Mouse (Mus musculus) c-Kit-positive CD71-positive TER-119-positive erythroid progenitor cells, embryonic 14.5 days (primary cell): ENCODE data around the gene Foxo3.

Experiments
- DNase-seq: peaks from one replicate; pipeline ENCODE4 v3.0.0-alpha.2; 2013; ENCODE audit warnings: low spot score

Foxo3 gene

DNA sequence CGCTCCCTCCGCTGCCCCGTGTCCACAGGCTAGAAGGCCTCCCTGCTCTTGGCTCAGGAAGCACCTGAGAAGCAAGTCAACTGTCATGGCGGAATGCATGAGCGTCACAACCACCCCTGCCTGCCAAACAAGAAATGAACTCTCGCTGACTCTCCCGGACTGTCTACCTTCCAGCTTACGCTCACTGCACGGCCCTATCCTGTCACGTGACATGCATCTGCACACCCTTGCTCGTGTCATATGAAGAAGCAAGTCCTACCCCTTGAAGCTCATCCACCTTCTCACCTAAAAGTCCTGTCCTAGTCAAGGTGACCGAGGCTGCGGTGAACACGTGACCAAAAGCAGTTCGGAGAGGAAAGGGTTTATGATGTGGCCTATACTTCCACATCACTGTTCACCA, 50.4 kb downstream of the Foxo3 start:
- DNase-seq, result no peak

DNA sequence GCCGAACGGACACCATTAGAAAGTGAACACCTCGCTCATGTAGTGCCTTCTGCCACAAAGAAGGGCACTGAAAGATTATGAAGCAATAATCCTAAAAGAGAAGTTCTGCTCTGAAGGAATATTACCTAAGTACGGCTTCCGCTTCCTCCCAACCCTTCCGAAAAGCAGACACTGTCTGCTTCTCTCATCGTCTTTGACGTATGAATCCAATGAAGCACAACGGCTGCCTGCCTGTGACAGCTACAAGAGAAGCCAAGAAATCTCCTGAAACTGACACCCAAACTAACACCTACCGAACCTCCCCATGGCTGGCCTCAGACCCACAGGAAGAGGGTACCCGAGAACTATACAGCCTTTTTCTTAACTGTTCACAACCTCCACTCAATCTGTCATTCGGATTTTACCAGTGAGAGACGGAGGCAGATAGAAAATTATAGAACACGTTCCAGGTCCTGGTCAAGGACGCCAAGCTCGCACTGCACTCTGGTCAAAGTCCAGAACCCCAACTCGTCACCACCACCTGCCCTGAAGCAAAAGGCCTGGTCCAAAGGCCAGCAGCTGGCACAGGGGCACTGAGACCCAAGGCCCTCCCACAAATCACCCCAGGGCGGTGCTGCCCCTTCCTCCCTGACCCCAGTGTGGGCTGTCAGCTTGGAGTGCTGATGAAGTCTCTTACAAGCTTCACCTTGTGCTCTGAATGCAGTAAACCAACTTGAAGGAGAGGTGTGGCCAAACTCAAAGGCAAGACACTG, 51.2 kb downstream of the Foxo3 start:
- no peak for DNase-seq

DNA sequence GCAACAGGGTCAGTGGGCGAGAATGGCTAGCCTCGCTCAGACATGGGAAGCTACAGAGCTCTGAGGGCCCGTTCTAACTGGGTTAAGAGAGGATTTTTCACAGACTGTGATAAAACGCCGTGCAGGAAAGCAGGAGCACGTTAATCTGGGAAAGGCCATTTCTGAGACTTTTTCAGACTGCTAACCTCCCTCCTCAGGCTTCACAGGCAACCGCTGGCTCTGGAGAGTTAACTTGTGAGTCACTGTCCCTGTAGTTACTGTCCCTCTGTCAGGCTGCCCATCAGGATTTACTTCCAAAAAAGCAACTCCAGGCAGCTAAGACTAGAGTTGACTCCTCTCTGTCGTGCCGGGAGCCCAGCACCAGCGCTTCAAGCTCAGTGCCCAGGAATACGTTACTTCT, 54.6 kb downstream of the Foxo3 start:
- DNase-seq, result no peak

DNA sequence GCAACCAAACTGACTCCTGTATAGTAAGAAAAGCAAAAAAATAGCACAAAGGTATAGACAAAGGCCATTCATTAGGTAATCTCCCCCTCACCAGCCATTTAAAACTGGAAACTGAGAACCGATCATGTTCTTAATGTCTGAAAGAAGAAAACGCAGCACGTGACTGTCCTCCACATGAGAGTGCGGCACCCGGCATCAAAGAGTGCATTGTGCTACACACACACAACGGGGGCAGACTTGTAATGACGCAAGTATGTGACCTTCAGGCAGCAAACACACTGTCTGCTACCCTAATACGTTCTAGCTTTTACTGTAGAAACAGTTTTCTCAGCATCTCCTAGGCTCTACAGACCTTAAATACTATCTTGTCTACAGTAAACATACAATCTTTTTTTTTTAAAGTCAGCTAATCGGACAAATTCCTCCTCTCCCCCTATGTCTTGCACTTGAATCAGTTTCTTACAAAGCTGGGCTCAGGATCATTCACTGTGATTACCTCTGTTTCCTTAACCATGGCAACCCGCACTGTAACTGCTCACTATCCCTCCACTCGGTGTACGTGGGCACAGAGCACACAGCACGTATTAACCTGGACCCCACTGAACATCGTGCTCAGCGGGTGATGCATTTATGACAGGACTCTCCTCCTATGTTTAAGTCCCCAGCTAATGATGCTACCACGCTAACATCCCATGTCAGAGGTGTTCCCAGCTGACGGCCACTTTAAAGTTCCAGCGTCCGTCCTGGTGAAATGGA, 55.2 kb downstream of the Foxo3 start:
- no peak for DNase-seq

DNA sequence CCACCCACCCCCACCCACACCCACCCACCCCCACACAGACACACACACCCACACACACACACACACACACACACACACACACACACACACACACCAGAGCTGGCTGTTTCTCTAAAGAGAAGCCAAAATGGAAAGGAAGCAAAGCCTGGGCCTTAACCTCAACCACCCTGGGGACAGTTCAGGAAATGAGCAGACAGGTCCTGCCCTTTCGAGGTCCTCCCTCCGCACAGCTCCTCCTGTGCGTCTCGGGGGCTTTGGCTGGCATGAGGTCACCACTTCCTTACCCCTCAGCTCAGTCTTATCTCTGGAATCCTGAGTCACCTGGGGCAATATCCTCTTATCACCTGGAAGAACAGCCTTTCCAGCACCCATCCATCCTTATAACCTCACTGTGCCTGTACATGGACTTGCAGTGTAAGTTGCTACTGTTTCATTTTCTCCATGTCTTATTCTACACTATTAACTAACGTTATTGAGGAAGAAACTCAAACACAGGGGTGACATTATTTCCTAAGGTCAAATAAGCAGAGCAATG, 56.1 kb downstream of the Foxo3 start:
- DNase-seq, result no peak

DNA sequence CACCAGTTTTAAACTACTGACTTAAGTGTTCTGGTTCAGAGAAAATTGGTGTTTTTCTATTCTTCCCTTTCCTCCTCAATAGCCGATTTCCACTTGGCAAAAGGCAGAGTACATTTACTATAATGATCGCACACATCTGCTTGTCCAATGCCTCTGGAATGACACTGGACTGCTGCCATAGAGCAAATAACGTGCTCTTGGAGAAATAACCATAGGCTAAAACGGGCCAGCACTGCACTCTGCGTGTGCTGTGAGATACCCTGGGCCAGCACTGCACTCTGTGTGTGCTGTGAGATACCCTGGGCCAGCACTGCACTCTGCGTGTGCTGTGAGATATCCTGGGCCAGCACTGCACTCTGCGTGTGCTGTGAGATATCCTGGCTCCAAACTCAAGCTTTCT, 65.1 kb downstream of the Foxo3 start:
- no peak for DNase-seq

DNA sequence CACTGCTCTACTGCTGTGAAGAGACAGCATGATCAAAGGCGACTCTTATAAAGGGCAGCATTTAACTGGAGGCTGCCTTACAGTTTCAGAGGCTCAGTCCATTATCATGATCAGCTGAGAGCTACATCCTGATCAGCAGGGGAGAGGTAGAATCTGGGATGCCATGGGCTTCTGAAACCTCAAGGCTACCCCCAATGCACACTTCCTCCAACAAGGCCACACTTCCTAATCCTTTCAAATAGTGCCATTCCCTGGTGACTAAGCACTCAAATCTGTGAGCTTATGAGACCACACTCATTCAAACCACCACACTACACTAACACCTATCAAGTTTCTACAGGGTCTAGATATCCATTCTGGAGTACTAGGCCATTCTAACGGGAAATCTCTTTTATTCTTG, 65.9 kb downstream of the Foxo3 start:
- DNase-seq, result no peak

DNA sequence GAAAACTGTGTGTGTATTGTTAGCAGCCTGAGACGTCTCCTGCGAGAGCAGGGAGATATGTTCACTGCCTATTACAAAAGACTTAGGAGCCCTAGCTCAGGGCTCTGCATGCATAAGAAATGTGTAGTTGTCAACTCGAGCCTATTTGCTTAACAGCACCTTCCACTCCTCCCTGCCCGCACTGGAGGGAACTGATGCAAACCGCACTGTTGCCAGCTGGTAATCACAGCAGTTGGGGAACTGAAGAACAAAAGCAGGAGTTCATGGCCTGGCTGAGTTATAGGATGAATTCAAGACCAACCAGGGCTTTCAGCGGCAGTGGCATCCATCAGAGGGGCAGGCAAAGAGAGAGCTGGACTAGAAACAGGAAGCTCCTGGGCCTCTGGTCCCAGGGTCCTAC, 66.7 kb downstream of the Foxo3 start:
- no peak for DNase-seq

DNA sequence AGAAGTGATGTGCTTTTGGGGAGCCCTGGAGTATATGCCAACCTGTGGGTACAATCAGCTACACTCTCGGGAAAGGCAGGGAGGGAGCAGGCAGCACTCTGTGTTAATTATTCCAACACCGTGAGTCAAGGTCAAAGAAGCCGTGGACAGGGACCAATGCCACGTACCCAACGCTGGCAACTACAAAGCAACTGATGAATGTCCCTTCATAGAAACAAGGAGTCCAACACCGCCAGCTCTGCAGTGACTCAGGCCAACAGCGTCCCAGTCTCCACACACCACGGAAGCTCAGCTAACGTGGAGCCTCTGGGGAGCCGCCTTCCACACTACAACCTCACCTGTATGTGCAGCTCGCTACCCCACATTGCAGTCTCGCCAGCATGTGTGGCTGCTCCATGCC, 68.9 kb downstream of the Foxo3 start:
- DNase-seq, result no peak

DNA sequence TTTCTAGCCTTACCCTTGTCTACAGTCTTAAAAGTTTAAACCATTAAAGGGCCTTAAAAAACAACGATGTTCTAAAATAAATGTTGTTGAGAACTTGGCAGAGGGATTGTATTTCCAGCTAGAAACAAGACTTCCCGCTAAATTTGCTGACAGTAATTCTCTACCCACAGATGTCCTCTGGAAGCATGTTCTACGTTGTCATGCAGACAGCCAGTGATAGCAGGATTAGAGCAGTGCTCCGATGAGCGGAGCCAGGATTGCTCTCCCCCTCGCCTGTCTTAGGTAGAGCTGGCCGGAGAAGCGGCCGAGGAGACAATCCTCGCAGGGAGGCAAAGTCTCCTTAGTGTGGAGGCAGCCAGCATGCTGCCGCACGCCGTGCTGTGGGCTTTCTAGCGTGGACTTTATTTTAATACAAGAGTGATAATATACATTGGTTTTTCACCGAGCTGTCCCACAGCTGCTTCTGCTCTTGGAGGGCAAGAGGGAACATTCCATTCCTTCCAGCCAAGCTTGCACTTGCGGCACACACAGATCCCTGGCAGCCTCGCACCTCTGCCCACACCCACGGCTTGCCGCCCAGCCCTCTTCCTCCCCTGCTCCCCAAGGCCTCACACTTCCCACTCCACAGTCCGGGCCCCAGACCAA, 71.7 kb downstream of the Foxo3 start:
- no peak for DNase-seq

DNA sequence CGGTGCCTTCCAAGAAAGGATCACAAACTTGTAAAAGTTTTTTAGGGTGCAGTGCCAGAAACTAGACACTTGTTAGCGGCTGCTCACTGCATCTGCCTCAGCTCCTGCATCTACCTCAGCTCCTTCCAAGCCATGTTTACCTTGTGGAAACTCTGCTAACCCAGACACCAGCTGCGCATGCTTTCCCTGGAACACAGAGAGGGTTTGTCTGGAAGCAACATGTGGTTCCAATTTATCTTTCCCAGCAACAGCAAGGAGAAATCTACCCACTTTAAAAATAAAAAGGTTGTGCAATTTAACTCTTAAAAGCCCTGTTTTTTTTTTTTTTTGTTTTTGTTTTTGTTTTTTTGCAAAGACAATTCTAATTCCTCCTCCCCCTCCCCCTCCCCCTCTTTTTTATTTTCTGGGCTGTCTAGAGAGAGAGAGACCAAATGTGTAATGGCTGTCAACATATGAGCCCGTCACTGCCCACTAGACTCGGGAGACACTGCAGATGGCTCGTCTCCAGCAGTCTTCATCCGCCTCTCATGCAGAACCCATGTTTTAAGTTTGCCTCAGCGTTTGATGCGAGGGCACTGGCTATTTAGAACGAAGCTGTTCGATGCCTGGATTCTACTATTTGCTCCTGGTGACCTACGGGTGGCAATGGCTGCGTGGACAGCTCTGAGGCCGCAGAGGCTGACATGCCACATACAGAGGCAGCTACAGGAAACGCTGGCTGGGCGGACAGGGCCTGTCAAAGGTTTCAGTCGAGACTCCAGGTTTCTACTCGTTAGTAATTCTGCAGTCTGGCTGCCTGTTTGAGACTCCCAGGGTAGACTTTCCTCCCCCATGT, 73.0 kb downstream of the Foxo3 start:
- no peak for DNase-seq

DNA sequence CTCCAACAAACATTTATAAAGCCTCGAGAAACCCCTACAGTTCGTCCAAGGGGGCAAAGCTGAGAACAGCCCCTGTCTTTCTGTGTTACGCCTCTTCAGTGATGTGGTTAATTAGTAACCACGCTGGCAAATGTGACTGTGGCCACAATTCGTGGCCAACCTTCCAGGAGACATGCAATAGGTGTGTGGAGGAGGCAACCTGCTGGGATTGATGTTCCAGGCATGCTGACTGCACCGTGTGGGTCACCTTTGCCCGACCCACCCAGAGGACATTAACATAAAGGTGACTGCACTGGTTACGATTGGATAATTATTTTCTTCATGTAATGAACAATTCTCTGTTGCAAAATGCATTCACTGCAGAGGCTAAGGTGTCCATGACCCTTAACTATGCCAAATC, 74.0 kb downstream of the Foxo3 start:
- no peak for DNase-seq

DNA sequence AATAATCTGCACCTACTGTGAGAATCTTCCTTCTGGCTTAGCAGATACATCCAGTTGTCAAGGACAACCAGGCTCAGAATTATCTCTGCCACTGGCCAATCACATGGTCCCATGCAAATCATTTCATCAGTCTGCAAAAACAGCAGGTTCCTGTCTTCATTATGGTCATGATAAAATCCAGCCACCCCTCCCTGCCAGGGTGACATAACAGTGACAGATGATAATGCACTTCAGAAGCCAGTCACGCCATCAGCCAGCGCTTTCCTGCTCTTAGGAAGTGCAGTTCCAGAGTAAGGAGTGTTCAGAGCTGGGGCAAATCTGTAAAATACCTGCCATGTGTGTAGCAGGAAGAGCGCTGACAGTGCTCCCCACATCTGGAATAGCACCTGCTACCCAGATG, 77.1 kb downstream of the Foxo3 start:
- DNase-seq, result peak; percentile 66

DNA sequence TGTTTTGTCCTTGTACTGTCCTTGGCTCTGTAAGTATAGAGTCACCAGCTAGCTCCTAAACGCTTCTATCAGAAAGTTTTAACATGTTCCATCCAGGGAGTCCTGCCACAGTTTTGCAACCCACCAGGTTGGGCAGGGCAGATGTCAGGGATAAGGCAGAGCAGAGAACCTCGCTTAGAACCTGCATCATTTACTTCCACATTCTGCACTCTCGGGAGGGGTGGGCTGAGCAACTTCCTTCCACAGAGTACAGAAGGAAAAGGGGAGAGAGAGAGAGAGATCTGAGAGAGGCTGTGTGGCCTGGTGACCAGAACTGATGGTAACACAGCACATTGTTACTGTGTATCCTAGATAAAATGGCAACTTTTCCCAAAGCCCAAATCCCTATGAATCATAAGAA, 77.9 kb downstream of the Foxo3 start:
- no peak for DNase-seq

DNA sequence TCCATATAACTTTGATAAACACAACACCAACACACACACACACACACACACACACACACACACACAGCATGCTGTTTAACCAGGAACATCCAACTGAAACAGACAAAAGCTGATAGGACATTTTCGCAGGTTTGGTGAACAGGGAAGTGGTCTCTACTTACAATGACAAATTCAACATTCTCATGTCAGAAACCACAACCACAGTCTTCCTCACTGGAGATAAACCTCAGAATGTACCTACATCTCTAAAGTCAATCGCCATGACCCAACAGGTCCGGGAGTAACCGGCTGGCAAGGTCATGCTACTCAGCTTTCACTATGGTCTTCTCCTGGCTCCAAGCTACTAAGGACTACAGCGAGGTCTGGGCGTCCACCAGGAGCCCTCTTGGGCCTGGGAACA, 81.8 kb downstream of the Foxo3 start:
- DNase-seq, result no peak

DNA sequence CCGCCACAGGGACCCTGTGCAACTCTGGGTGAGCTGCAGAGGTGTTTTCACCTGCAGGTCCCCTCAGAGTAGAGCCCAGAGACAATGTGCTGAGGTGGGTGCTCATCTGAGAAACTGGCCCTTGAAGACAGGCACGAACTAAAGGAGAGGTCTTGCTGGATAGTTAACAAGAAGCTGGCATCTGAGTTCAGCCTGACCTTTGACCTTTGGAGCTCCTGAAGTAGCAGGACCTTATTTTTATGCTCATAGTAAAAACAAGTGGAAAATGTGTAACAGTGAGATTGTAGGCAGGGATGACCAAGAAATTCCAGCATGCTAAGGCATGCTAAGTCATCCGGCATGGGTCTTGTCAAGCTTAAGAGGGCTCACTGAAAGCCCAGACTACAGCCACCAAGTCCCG, 82.6 kb downstream of the Foxo3 start:
- no peak for DNase-seq

DNA sequence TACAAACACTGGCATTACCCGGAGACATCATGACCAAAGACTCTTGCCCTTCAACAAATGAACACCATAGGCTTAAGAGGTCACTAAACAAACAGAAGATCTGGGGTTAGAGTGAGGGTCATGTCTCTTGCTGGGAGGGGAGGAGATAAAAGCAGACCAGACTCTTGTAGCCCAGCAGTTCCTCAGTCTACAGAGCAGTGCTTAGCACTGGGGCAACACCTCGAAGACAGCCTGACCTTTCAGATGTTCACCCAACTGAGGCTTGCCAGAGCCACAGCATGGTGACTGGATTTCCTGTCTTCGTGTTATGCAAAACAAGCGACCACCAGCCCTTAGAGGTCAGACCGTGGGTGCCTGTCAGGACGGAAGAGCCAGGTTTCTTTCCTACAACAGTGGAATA, 83.6 kb downstream of the Foxo3 start:
- no peak for DNase-seq

DNA sequence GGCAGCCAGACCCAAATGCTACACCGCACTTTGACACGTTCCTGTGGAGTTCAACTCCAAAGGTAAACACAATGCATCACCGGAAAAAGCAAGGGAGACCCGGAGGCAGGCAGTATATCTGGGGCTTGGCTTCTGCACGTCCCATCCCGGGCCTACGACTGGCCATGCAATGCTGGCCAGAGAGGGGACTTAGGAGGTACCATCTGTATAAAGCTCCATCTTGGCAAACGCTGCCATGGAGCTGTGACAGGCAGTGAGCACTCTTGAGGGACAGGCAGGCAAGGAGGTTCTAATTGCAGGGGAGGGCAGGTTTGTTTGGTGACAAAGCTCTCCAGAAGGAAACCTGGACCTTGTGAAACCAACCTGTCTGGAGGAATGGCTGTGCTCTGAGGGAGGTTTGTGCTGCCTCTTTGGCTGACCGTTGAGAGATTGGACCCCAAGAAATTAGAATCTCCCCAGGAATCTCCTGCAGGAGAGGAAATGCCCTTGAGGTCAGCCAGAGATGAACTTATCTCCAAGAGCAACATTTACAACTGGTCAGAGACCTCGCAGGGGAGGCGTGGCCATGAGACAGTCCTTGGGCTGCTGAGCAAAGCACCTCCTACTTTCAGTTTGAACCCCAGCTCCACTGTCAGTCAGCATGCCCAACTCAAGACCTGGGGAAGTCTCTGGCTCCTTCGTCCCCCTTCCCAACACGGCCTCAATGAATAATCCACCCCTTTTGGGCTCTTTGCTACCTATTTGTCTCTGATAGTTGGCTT, 86.7 kb downstream of the Foxo3 start:
- no peak for DNase-seq

DNA sequence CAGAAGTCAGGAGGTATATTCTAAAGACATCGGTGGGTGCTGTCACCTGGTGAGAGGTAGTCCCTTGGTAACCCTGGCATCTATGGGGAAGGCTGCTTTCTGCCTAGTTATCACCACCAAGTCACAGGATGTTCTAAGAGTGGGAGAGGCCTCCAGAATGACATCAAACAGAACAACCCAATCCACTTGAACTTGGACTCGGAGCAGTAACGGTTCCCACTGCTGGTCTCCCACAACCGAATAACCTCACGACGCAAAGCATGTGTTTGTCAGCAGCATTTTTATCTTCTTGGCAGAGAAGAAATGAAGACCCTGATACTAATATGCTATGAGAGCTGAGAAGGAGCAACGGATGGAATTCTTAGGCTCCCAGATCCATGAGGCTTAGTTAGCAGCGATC, 87.5 kb downstream of the Foxo3 start:
- DNase-seq, result no peak

DNA sequence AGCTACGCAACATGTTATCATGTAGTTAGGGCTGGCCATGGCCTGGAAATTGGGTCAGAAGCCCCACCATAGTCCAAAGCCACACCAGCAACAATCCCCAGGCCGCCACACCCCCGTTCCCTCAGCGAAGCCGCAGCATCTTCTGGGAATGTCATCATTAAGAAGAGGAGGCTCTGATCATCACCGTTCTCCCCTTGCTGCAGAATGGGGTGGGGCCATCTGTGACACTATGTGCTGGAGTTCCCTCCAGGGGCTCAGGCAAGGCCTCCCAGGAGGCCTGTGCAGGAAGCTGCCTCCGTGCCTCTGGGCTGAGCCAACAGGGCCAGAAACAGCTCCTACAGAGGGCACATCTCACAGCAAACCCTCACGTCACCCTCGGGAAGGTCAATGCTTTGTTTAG, 88.5 kb downstream of the Foxo3 start:
- no peak for DNase-seq

DNA sequence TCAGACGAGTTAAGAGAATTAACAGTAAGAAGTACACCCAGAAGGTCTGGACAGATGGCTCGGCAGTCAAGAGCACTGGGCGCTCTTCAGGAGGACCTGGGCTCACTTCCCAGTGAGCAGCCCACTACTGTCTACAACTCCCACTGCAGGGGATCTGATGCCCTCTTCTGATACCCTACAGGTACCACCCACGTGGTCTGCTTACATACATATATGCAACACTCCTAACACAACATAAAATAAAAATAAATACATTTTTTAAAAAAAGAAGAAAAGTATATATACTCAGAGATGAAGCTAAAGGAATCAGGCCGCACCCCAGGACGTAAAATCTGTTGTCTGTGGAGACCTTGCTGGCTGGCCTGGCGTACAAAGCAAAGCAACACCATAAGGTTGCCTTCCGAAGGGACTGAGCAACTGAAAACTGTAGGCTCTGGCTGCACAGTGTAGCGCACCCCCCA, 89.6 kb downstream of the Foxo3 start:
- no peak for DNase-seq
